Mouse (Mus musculus): ENCODE data around the gene Tead4. TPM values are rescaled to one million over a fixed set of nuclear protein-coding genes. Genes with fewer than 3 reads are reported as not detected.

The Tead4 gene
- total RNA-seq (2014; rRNA removed): 0.42 and 0.82 TPM in 2 replicates
- polyA plus RNA-seq (2015; fragmentation: Nextera tagmentation; extraction: Ambion mirVana): 0.17 and 0.27 TPM in 2 replicates

DNA sequence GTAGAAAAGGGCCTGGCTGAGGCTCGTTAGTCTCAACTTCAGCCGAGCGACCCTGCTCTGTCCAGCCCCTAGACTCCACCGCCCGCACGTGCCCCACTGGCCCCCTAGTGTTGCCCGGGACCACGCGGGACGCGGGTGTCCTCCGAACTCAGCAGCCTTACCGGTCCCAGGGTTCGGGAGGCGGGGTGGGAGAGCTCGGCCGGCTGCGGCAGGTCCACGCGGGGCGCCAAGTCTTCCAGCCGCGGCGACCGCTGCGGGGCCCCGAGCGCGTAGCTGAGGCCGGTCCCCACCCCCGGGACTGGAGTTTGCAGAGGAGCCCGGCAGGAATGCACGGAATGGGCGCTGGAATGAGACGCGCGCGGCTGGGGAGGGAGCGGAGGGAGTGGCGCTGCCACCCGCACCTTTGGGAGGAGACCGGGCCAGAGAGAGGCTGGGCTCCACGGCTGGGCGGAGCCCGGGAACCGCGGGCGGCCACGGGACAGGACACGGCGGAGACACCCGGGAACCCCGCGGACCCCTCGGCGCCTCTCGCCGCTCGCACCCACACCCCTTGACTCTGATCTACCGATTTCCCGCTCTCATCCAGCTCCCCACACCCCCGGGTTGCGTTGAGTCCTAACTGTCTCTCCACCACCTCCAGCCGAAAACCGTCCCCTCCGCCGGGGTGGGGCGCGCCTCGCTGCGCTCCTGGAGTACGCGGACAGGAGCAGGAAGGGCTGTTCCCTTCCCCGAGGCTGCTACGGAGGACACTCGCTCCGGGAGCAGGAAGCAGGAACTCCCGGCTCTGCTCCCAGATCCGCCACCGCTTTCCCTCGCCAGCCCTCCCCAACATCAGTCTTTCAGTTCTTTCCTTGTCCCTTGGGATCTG lies at the start of gene Tead4:
Tead4 (minus strand) TSS at position 690 of the 868 bp plus-strand sequence.
- peak within 1 kb of the TSS; percentile 51 for H3K9ac ChIP-seq (replicated peaks; ENCODE audit: low read length, poor library complexity, severe bottlenecking)
- H3K4me2 ChIP-seq (ENCODE audit: low read depth, low read length, poor library complexity, severe bottlenecking): peak within 1 kb of the TSS; percentile 100
- DNase-seq (ENCODE audit: low spot score) (peak; percentile 12), ATAC-seq (ENCODE audit: low FRiP score) (peak; percentile 50)
- TF ChIP-seq CTCF (IDR thresholded peaks at IDR 0.05): no peak
- no peak within 1 kb of the TSS for H3K27ac ChIP-seq (ENCODE audit: low read depth, low read length)
- peaks cover 39% of the 10 kb centered on the region for H3K27me3 ChIP-seq (ENCODE audit: insufficient read depth, low read length)
- no peaks in the 10 kb centered on the region for H3K9me3 ChIP-seq (ENCODE audit: low read length)
- no peaks in the 10 kb centered on the region for H3K36me3 ChIP-seq (ENCODE audit: insufficient read depth, low read length)
- H3K4me1 ChIP-seq (ENCODE audit: insufficient read depth, low read length): peaks cover 7% of the 10 kb centered on the region; the same call in 1 of the 2 replicates
- H3K4me3 ChIP-seq (ENCODE audit: low read depth, low read length): peak within 1 kb of the TSS; percentile 69
- WGBS: under 1% methylated on average over 62 of the region's 81 CpGs

DNA sequence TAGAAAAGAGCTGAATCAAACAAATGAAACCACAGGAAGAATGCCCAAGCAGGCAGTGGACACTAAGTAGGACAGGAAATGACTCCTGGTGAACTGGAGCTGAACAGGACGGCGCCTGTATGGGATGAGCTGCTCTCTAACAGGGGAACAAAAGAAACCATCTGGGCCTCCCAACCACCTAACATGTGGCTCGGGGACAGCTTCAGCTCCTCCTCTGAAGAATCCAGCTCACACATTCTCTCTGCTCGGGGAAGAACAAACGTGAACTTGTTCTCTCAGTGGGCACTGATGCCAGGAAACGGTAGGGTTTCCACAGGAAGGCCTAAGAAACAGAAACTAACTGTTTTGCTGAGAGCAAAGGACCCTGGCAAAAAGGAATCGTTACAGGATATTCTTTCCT lies 49.1 kb upstream of the Tead4 start:
- Histone ChIP-seq H3K4me2 (ENCODE audit: low read depth, low read length, poor library complexity, severe bottlenecking) (no peak overlapping the region), H3K9me3 (ENCODE audit: low read length) (no peaks in the 10 kb centered on the region), H3K4me3 (ENCODE audit: low read depth, low read length) (no peak overlapping the region), H3K36me3 (ENCODE audit: insufficient read depth, low read length) (0 out of 2 replicates have a peak, but pooled peaks cover 3% of the 10 kb centered on the region), H3K9ac (replicated peaks; ENCODE audit: low read length, poor library complexity, severe bottlenecking) (no peak overlapping the region), H3K4me1 (ENCODE audit: insufficient read depth, low read length) (no peaks in the 10 kb centered on the region), H3K27me3 (ENCODE audit: insufficient read depth, low read length) (no peaks in the 10 kb centered on the region), H3K27ac (ENCODE audit: low read depth, low read length) (no peak overlapping the region)
- TF ChIP-seq CTCF (IDR thresholded peaks at IDR 0.05): no peak
- peak; percentile 75 for DNase-seq (ENCODE audit: low spot score)
- 39% methylated on average over 7 of the region's 7 CpGs for WGBS
- ATAC-seq (ENCODE audit: low FRiP score): peak; percentile 75; the same call in 1 of the 2 replicates

DNA sequence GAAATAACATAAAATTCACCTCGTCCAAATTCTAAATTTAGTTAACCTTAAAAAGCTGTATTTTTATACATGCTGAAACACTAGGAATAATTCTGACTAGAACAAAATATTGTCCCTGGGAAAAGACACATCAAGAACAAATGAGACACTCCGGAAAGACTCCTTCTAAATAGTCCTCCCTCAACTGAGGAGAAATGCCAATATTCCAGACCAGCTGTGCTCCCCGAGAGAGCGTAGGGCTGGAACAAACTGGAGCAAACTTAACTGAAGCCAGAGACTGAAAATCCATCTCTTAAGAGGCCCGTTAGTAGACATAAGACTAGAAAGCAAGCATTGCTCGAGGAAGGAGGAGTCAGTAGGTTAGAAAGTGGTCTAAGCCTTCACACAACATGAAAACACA lies 46.2 kb upstream of the Tead4 start:
- H3K36me3 ChIP-seq (ENCODE audit: insufficient read depth, low read length): 0 out of 2 replicates have a peak, but pooled peaks cover 3% of the 10 kb centered on the region
- no peak overlapping the region for H3K27ac ChIP-seq (ENCODE audit: low read depth, low read length)
- no peak for DNase-seq (ENCODE audit: low spot score)
- ATAC-seq (ENCODE audit: low FRiP score): no peak
- no peak overlapping the region for H3K4me3 ChIP-seq (ENCODE audit: low read depth, low read length)
- no peaks in the 10 kb centered on the region for H3K4me1 ChIP-seq (ENCODE audit: insufficient read depth, low read length)
- H3K9ac ChIP-seq (replicated peaks; ENCODE audit: low read length, poor library complexity, severe bottlenecking): no peak overlapping the region
- TF ChIP-seq CTCF (IDR thresholded peaks at IDR 0.05): no peak
- no peak overlapping the region for H3K4me2 ChIP-seq (ENCODE audit: low read depth, low read length, poor library complexity, severe bottlenecking)
- 90% methylated on average over 6 of the region's 6 CpGs for WGBS
- H3K9me3 ChIP-seq (ENCODE audit: low read length): no peaks in the 10 kb centered on the region
- H3K27me3 ChIP-seq (ENCODE audit: insufficient read depth, low read length): no peaks in the 10 kb centered on the region

DNA sequence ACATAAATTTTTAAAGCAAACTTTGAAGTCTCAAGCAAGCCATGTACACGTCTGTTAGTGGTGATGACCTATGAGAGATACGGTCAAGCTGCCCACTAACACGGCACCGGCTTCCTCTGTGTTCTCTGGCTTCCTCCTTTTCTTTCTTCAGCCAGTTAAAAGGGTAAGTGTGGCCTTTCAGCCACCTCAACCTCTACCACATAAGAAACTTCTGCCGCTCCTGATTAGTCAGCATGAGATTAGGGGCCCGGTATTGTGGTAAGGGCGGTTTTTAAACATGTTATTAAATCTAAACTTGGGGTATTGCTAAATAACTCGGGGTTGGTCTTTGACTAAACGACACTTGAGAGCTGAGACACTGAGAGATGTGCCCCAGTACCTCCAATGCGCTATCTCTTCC lies 45.0 kb upstream of the Tead4 start:
- 92% methylated on average over 10 of the region's 10 CpGs for WGBS
- DNase-seq (ENCODE audit: low spot score): no peak
- Histone ChIP-seq H3K4me2 (ENCODE audit: low read depth, low read length, poor library complexity, severe bottlenecking) (no peak overlapping the region), H3K9ac (replicated peaks; ENCODE audit: low read length, poor library complexity, severe bottlenecking) (no peak overlapping the region), H3K4me3 (ENCODE audit: low read depth, low read length) (no peak overlapping the region), H3K4me1 (ENCODE audit: insufficient read depth, low read length) (no peaks in the 10 kb centered on the region), H3K36me3 (ENCODE audit: insufficient read depth, low read length) (0 out of 2 replicates have a peak, but pooled peaks cover 3% of the 10 kb centered on the region), H3K27ac (ENCODE audit: low read depth, low read length) (no peak overlapping the region), H3K27me3 (ENCODE audit: insufficient read depth, low read length) (no peaks in the 10 kb centered on the region), H3K9me3 (ENCODE audit: low read length) (no peaks in the 10 kb centered on the region)
- TF ChIP-seq CTCF (IDR thresholded peaks at IDR 0.05): no peak
- ATAC-seq (ENCODE audit: low FRiP score): no peak

DNA sequence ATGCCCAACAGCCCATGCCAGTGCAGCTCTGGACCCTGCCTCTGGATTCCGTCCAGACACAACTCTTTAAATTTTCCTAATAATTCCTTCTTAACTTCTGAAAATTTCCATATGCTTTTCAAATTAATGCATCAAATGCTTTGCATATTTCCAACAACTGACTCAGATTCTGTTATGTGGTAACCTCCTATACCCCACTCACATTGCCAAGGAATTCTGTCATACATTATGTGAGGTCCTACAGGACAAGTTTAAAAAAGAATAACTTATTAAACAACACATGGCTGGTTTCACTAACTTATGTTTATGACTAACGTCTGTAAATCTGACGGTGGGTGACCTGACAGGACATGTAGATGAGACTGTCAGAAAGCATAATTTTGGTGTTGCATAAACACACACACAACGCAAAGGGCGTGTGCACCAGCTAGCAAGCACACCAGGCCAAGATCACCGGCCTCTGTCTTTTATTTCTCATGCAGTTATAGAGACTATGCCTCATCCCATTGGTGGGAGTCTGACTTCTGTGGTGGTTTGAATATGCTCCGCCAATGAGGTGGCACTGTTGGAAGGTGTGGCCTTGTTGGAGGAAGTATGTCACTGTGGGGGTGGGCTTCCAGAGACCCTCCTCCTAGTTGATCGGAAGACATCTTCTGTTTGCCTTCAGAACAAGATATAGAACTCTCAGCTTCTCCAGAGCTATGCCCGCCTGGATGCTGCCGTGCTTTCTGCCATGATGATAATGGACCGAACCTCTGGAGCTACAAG lies 41.5 kb upstream of the Tead4 start:
- TF ChIP-seq CTCF (IDR thresholded peaks at IDR 0.05): no peak
- WGBS: 96% methylated on average over 11 of the region's 11 CpGs
- Histone ChIP-seq H3K36me3 (ENCODE audit: insufficient read depth, low read length) (no peaks in the 10 kb centered on the region), H3K9me3 (ENCODE audit: low read length) (no peaks in the 10 kb centered on the region), H3K27me3 (ENCODE audit: insufficient read depth, low read length) (no peaks in the 10 kb centered on the region), H3K4me1 (ENCODE audit: insufficient read depth, low read length) (no peaks in the 10 kb centered on the region), H3K9ac (replicated peaks; ENCODE audit: low read length, poor library complexity, severe bottlenecking) (no peak overlapping the region), H3K27ac (ENCODE audit: low read depth, low read length) (no peak overlapping the region), H3K4me3 (ENCODE audit: low read depth, low read length) (no peak overlapping the region), H3K4me2 (ENCODE audit: low read depth, low read length, poor library complexity, severe bottlenecking) (no peak overlapping the region)
- DNase-seq (ENCODE audit: low spot score) (no peak), ATAC-seq (ENCODE audit: low FRiP score) (no peak)

Data from midbrain, postnatal 0 days (tissue).